Mouse (Mus musculus): Measurements from ENCODE around the gene Tgfbr3.

- TF ChIP-seq CTCF (IDR thresholded peaks at IDR 0.05; ENCODE audit: extremely low read depth, insufficient read length, insufficient replicate concordance, low read depth, low read length) (no peak), POLR2A (IDR thresholded peaks at IDR 0.05; ENCODE audit: low read depth, low read length) (no peak)
Observed at GRCm38 (mm10) chr5:107082011-107082410, 207.4 kb downstream of the Tgfbr3 start.

Data from small intestine, adult 2 months (tissue).